Mouse (Mus musculus) brown adipose tissue, adult 24 weeks (tissue): ENCODE data around the gene Tfec. TPM values are rescaled to one million over a fixed set of nuclear protein-coding genes. Genes with fewer than 3 reads are reported as not detected.
A peak's percentile ranks its signal among the peaks of the same experiment; 100 is the strongest.

Experiments used
- H3K27ac ChIP-seq: fragments of 200-500 bp; replicated peaks from 2 replicates; pipeline ENCODE4 v1.5.1; 2012; ENCODE audit warnings: low read depth, mild to moderate bottlenecking, low read length
- H3K4me1 ChIP-seq: fragments of 200-500 bp; 2 replicates; pipeline ENCODE4 v1.6.1; 2012; ENCODE audit warnings: low read length, mixed read lengths; ENCODE audit not compliant: control insufficient read depth, insufficient read depth, insufficient read length
- H3K4me3 ChIP-seq: fragments of 200-500 bp; 2 replicates; pipeline ENCODE4 v1.5.1; 2012; ENCODE audit warnings: low read depth, mild to moderate bottlenecking, low read length, moderate library complexity; ENCODE audit not compliant: insufficient read depth
- polyA plus RNA-seq: library from polyadenylated mRNA; stranded (reverse); fragments of >200 nt; gene quantifications from 2 replicates; pipeline ENCODE4 v1.2.4, GENCODE M21; 2012; ENCODE audit not compliant: missing spikeins, insufficient read depth, insufficient read length

Gene Tfec
- polyA plus RNA-seq, 1 experiment, result not detected

- Histone ChIP-seq H3K4me3 (no peak overlapping the region), H3K27ac (no peak overlapping the region), H3K4me1 (no peaks in the 10 kb centered on the region)
Observed at GRCm38 (mm10) chr6:16854977-16855376, 43.3 kb downstream of the Tfec start.

- H3K4me1 ChIP-seq, result no peaks in the 10 kb centered on the region
- no peak overlapping the region for H3K27ac ChIP-seq
- H3K4me3 ChIP-seq, result no peak overlapping the region
Observed at GRCm38 (mm10) chr6:16846521-16846920, 51.7 kb downstream of the Tfec start.

- Histone ChIP-seq H3K4me1 (no peaks in the 10 kb centered on the region), H3K4me3 (no peak overlapping the region), H3K27ac (no peak overlapping the region)
Observed at GRCm38 (mm10) chr6:16835631-16836030, 62.6 kb downstream of the Tfec start.

GRCm38 (mm10) chr6:16828304-16828703, 69.9 kb downstream of the Tfec start:
- no peak overlapping the region for H3K4me3 ChIP-seq
- H3K27ac ChIP-seq, result no peak overlapping the region
- no peaks in the 10 kb centered on the region for H3K4me1 ChIP-seq

- Histone ChIP-seq H3K4me1 (no peaks in the 10 kb centered on the region), H3K4me3 (no peak overlapping the region), H3K27ac (no peak overlapping the region)
Observed at GRCm38 (mm10) chr6:16821985-16822384, 76.3 kb downstream of the Tfec start.

- H3K27ac ChIP-seq, result no peak overlapping the region
- H3K4me3 ChIP-seq, result no peak overlapping the region
- H3K4me1 ChIP-seq, result no peaks in the 10 kb centered on the region; the same call in 1 of the 2 replicates
Observed at GRCm38 (mm10) chr6:16806302-16806701, 91.9 kb downstream of the Tfec start.

- Histone ChIP-seq H3K4me1 (no peaks in the 10 kb centered on the region), H3K4me3 (peak overlapping the region; percentile 26; the same call in 1 of the 2 replicates), H3K27ac (no peak overlapping the region)
Observed at GRCm38 (mm10) chr6:16797669-16798068, 100.6 kb downstream of the Tfec start.

GRCm38 (mm10) chr6:16796914-16797313, 101.3 kb downstream of the Tfec start:
- Histone ChIP-seq H3K4me3 (no peak overlapping the region), H3K27ac (no peak overlapping the region), H3K4me1 (no peaks in the 10 kb centered on the region)

GRCm38 (mm10) chr6:16794036-16794435, 104.2 kb downstream of the Tfec start:
- Histone ChIP-seq H3K4me3 (no peak overlapping the region), H3K27ac (no peak overlapping the region), H3K4me1 (no peaks in the 10 kb centered on the region)

GRCm38 (mm10) chr6:16785166-16785565, 113.1 kb downstream of the Tfec start:
- H3K4me1 ChIP-seq, result no peaks in the 10 kb centered on the region
- no peak overlapping the region for H3K27ac ChIP-seq
- no peak overlapping the region for H3K4me3 ChIP-seq

Other genes with a start within 250 kb of the Tfec start
- gene Tes, start 166.7 kb upstream of the Tfec start, polyA plus RNA-seq, result 2.7 and 4.7 TPM in 2 replicates